Mouse (Mus musculus) lung, postnatal 0 days (tissue): ENCODE measurements around the gene Nfia. TPM values are rescaled to one million over a fixed set of nuclear protein-coding genes. Genes with fewer than 3 reads are reported as not detected.

Source experiments
- ATAC-seq: fragments of 200-750 bp; cut with Nextera tagmentation; 2 replicates; pipeline ENCODE4 v1.8.0; 2017; ENCODE audit warnings: moderate library complexity
- DNase-seq: peaks from one replicate; pipeline ENCODE4 v3.0.0-alpha.2; 2016; ENCODE audit warnings: low spot score
- H3K27ac ChIP-seq: fragments of 300-500 bp; sonication (generic); 2 replicates; pipeline ENCODE4 v1.5.1; 2014; ENCODE audit warnings: antibody characterized with exemption, mild to moderate bottlenecking, low read length, mixed read lengths
- H3K27me3 ChIP-seq: fragments of 300-500 bp; sonication (generic); replicated peaks from 2 replicates; pipeline ENCODE4 v1.6.1; 2014; ENCODE audit warnings: low read length, mixed read lengths; ENCODE audit not compliant: insufficient read depth
- H3K36me3 ChIP-seq: fragments of 300-500 bp; sonication (generic); 2 replicates; pipeline ENCODE4 v1.6.1; 2014; ENCODE audit warnings: low read length, mixed read lengths; ENCODE audit not compliant: insufficient read depth
- H3K4me1 ChIP-seq: fragments of 300-500 bp; sonication (generic); 2 replicates; pipeline ENCODE4 v1.6.1; 2014; ENCODE audit warnings: antibody characterized with exemption, low read depth, low read length, mixed read lengths; ENCODE audit not compliant: insufficient read depth
- H3K4me2 ChIP-seq: fragments of 300-500 bp; sonication (generic); replicated peaks from 2 replicates; pipeline ENCODE4 v1.6.1; 2014; ENCODE audit warnings: low read depth, mild to moderate bottlenecking, low read length, moderate library complexity, mixed read lengths
- H3K4me3 ChIP-seq: fragments of 300-500 bp; sonication (generic); 2 replicates; pipeline ENCODE4 v1.5.1; 2014; ENCODE audit warnings: low read depth, low read length
- H3K9ac ChIP-seq: fragments of 300-500 bp; sonication (generic); replicated peaks from 2 replicates; pipeline ENCODE4 v1.6.1; 2014; ENCODE audit warnings: low read depth, mild to moderate bottlenecking
- H3K9me3 ChIP-seq: fragments of 300-500 bp; sonication (generic); 2 replicates; pipeline ENCODE4 v1.6.1; 2016; ENCODE audit warnings: low read length, mixed read lengths
- CTCF ChIP-seq: IDR thresholded peaks from 2 replicates; pipeline ENCODE4 v1.5.1; 2016; ENCODE audit warnings: antibody characterized with exemption, mild to moderate bottlenecking
- EP300 ChIP-seq: IDR thresholded peaks from 2 replicates; pipeline ENCODE4 v1.6.1; 2016; ENCODE audit warnings: antibody characterized with exemption, mild to moderate bottlenecking, control low read depth
- WGBS: fragments of 180-500 bp; shearing (Covaris S2); extraction: QIAGEN DNeasy Blood & Tissue Kit; methylation state at CpG from one replicate; pipeline ENCODE4 v1.1.7; 2014; 5-methylcytosine and 5-hydroxymethylcytosine counted together
- polyA plus RNA-seq: library from polyadenylated mRNA; unstranded; fragments of >200 nt; fragmentation: Nextera tagmentation; extraction: Ambion mirVana; gene quantifications from 2 replicates; pipeline ENCODE4 v1.2.1, GENCODE M21; 2015

Nfia gene
- polyA plus RNA-seq, 1 experiment from 2014 or later = 40.5 TPM

DNA sequence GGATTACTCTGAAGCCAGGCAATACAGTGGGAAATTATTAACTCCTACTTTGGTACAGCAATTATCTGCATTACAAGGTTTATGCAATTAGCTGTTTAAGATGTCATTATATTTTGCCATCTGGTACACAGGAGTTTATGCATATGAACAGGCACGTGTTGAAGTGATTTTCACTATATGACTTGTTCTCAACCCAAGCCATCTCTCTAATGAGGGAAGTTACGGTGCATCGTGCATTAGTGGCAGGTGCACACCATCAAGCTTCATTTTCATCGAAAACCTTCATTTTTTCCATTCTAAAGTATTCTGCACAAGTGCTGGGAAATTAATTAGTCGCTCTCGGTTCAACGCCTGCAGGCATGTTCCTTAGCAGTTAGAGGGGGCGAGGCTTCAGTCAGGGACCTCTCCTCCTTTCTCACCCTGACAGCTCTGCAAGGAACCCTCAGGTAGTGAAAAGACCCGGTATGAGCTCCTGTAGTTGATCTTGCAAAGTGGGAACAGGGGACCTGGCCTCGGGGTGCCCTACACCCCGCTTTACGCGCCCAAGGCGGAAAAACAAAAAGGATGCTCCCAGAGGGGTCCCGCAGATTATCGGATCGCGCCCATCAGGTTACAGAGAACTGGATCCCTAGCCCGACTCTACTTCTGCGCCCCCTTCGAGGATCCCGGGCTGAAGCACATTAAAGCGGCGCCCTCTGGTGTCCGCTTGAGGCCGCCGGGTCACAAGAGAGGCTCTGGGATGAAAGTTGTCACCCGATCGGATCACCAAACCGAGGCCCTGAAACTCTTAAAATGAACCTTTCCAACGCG lies 27.0 kb upstream of the Nfia start:
- 9% methylated on average over 32 of the region's 32 CpGs for WGBS
- Histone ChIP-seq H3K9me3 (no peaks in the 10 kb centered on the region), H3K36me3 (no peaks in the 10 kb centered on the region), H3K4me1 (peaks cover 3% of the 10 kb centered on the region; the same call in 1 of the 2 replicates), H3K27ac (no peak overlapping the region), H3K4me2 (peak overlapping the region; percentile 78), H3K9ac (0 out of 2 replicates have a peak overlapping the region, but pooled peaks have one; percentile 41), H3K27me3 (no peaks in the 10 kb centered on the region), H3K4me3 (peak overlapping the region; percentile 35)
- peak; percentile 81 for DNase-seq
- TF ChIP-seq EP300 (no peak), CTCF (peak; percentile 90)
- ATAC-seq = peak; percentile 75

DNA sequence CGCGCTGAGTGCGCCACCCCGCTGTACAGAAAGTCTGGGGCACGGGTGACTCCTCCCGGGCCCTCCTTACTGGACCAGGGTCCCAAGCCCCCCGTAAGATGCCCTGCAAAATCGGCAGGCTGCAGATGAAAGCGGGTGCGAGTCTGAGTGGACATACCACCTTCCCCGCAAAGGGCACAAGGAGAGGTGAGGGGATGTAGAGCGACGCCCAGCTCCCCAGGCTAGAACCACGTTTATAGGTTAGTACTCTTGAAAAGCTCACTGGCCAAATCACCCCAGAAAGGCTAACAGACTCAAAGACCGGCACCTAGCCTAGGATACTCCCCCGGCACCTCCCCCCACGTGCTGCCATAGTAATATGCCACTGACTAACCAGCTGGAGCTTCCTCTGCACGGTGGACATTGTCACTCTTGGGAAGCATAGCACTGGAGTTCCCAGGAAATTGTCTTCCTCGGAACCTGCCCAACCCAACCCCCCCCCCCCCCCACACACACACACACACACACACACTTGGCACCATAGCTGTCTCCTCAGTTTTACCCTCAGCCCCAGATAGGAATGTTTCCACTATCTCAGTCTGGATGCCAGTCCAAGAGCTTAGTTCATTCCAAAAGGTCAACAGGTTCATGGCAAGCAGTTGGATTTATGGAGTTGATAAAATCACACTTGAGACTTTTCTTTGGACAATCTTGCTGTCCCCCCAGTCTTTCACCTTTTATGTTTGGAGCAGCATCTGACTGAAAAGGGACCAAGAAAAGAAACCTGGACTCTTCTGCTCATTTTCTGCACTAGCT lies 26.2 kb upstream of the Nfia start:
- 7% methylated on average over 19 of the region's 19 CpGs for WGBS
- peak; percentile 18 for ATAC-seq
- 0 out of 2 replicates have a peak overlapping the region, but pooled peaks have one; percentile 41 for H3K9ac ChIP-seq
- H3K27ac ChIP-seq = no peak overlapping the region
- peak overlapping the region; percentile 78 for H3K4me2 ChIP-seq
- peaks cover 3% of the 10 kb centered on the region; the same call in 1 of the 2 replicates for H3K4me1 ChIP-seq
- H3K36me3 ChIP-seq = no peaks in the 10 kb centered on the region
- no peak for DNase-seq
- TF ChIP-seq EP300 = no peak
- TF ChIP-seq CTCF = no peak
- no peaks in the 10 kb centered on the region for H3K9me3 ChIP-seq
- peak overlapping the region; percentile 35 for H3K4me3 ChIP-seq
- H3K27me3 ChIP-seq = no peaks in the 10 kb centered on the region

DNA sequence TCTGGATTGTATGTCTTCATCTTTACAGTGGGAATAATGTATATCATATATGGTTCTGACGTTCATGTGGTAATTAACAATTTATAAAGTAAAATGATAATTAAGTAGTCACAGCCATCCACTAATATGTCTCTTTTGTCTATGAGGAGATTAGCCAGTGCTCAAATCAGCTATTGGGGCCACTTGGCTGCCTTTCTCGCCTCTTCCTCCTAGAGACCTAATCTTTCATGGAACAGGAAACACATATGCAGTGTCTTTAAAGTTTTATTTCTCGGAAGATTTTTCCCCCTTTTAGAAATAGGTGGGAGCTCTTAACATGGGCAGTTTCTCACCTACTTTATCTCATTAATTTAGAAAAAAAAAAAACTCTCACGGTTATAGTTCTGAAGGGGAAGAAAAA lies 22.1 kb upstream of the Nfia start:
- WGBS = 50% methylated on average over 4 of the region's 4 CpGs

DNA sequence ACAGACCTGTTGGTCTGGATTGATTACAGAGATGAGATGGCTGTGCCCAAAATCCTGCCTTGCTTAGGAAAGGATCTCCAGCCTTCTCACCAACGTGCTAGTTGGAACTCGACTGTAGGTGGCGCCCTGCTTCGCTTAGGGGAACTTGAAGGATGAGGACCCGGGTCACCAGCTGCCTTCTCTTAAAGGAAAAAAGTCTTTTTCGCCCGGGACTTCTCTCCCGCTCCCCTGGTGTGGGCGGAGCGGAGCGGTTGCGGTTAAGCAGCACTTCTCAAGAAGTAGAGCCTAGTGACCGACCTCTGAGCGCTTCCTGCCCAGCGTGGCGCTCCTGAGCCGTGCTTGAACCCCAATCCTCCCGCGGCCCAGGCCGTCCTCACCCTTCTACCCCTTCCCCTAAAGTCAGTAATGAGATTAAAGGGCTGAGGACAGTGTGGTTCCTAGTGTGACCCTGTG lies 21.5 kb upstream of the Nfia start:
- Histone ChIP-seq H3K27ac (peak overlapping the region; percentile 98), H3K4me1 (peaks cover 7% of the 10 kb centered on the region), H3K4me2 (peak overlapping the region; percentile 80), H3K36me3 (no peaks in the 10 kb centered on the region), H3K4me3 (peak overlapping the region; percentile 54), H3K27me3 (no peaks in the 10 kb centered on the region), H3K9ac (peak overlapping the region; percentile 62), H3K9me3 (no peaks in the 10 kb centered on the region)
- WGBS = under 1% methylated on average over 20 of the region's 20 CpGs
- TF ChIP-seq EP300 = no peak; the same call in 1 of the 2 replicates
- TF ChIP-seq CTCF = peak; percentile 88
- ATAC-seq (peak; percentile 89), DNase-seq (peak; percentile 98)

More for the DNA sequence above, 22.1 kb upstream of the Nfia start:
- DNase-seq (no peak), ATAC-seq (no peak)
- Histone ChIP-seq H3K9me3 (no peaks in the 10 kb centered on the region), H3K9ac (no peak overlapping the region), H3K27me3 (no peaks in the 10 kb centered on the region), H3K27ac (no peak overlapping the region), H3K36me3 (no peaks in the 10 kb centered on the region), H3K4me1 (peaks cover 10% of the 10 kb centered on the region), H3K4me2 (no peak overlapping the region), H3K4me3 (no peak overlapping the region; the same call in 1 of the 2 replicates)
- no peak for TF ChIP-seq EP300
- no peak for TF ChIP-seq CTCF

DNA sequence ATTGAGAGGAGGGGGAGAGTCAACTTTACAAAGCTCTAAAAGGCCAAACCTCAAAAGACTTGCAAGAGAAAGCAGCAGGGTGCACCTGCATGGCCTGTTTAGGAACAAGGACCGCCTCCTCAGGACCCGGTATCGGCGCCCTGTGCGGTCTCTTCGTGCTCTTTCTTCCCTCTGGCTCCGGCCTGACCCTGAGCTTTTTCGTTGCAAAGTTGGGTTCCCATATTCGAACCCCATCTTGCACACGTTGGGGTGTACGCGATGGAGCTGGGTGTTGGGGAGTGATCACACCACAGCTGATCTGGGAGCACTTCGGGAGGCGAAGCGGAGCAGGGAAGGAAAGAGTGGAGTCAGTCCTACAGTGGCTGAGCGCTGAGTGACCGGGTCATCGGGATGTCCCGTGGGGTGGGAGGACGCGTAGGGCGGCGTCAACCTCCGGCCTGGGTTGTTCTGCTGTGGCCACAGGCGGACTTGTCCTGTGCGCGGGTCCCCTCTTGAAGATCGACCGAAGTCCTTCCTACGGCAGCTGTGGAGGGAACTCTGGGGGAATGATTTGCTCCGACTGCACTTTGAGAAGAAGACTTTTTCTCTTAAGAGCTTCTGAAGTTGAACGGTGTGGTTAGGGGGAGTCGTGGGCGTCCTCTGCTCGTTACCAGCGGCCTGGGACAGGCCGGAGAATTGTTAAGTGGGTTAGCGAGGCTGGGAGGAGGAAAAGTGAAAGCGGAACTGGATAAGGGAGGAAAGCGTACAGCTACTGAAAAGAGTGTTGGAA lies 20.9 kb upstream of the Nfia start:
- Histone ChIP-seq H3K4me1 (peaks cover 6% of the 10 kb centered on the region; the same call in 1 of the 2 replicates), H3K4me3 (peak overlapping the region; percentile 54), H3K4me2 (peak overlapping the region; percentile 80), H3K9ac (peak overlapping the region; percentile 62), H3K27ac (peak overlapping the region; percentile 98), H3K36me3 (no peaks in the 10 kb centered on the region), H3K27me3 (no peaks in the 10 kb centered on the region), H3K9me3 (no peaks in the 10 kb centered on the region)
- DNase-seq (peak; percentile 92), ATAC-seq (peak; percentile 91)
- under 1% methylated on average over 40 of the region's 40 CpGs for WGBS
- TF ChIP-seq CTCF = no peak
- TF ChIP-seq EP300 = 0 out of 2 replicates have a peak, but pooled peaks have one; percentile 42
